Mouse (Mus musculus) hindbrain, embryonic 15.5 days (tissue): ENCODE measurements at regions not wholly inside any gene's neighbourhood (a gene's known extent, or its start where the extent isn't known, plus 50 kb on each side); places are given as distances from the start of the nearest gene placed in this dataset.

ENCODE experiments used
- ATAC-seq: fragments of 200-750 bp; cut with Nextera tagmentation; 2 replicates; pipeline ENCODE4 v1.8.0; 2017; ENCODE audit warnings: low read depth, moderate number of reproducible peaks, moderate TSS enrichment; ENCODE audit not compliant: low FRiP score
- H3K27ac ChIP-seq: fragments of 300-500 bp; sonication (generic); replicated peaks from 2 replicates; pipeline ENCODE4 v1.5.1; 2015; ENCODE audit warnings: mild to moderate bottlenecking, inconsistent platforms
- H3K27me3 ChIP-seq: fragments of 300-500 bp; sonication (generic); 2 replicates; pipeline ENCODE4 v1.6.1; 2015; ENCODE audit warnings: control low read depth, inconsistent platforms
- H3K36me3 ChIP-seq: fragments of 300-500 bp; sonication (generic); 2 replicates; pipeline ENCODE4 v1.6.1; 2015; ENCODE audit warnings: control low read depth, inconsistent platforms
- H3K4me1 ChIP-seq: fragments of 300-500 bp; sonication (generic); replicated peaks from 2 replicates; pipeline ENCODE4 v1.6.1; 2015; ENCODE audit warnings: control low read depth, inconsistent platforms
- H3K4me2 ChIP-seq: fragments of 300-500 bp; sonication (generic); 2 replicates; pipeline ENCODE4 v1.6.1; 2015; ENCODE audit warnings: moderate library complexity, mild to moderate bottlenecking, inconsistent platforms
- H3K4me3 ChIP-seq: fragments of 300-500 bp; sonication (generic); 2 replicates; pipeline ENCODE4 v1.5.1; 2015; ENCODE audit warnings: mild to moderate bottlenecking, inconsistent platforms
- H3K9ac ChIP-seq: fragments of 300-500 bp; sonication (generic); 2 replicates; pipeline ENCODE4 v1.6.1; 2015; ENCODE audit warnings: inconsistent platforms
- H3K9me3 ChIP-seq: fragments of 300-500 bp; sonication (generic); 2 replicates; pipeline ENCODE4 v1.6.1; 2016; ENCODE audit warnings: control low read depth, inconsistent platforms
- WGBS: fragments of 180-500 bp; shearing (Covaris S2); methylation state at CpG from one replicate; pipeline ENCODE4 v1.1.7; 2015; 5-methylcytosine and 5-hydroxymethylcytosine counted together

- H3K4me2 ChIP-seq = no peak overlapping the region
- H3K36me3 ChIP-seq = no peaks in the 10 kb centered on the region
- H3K27me3 ChIP-seq = no peaks in the 10 kb centered on the region
- H3K27ac ChIP-seq = no peak overlapping the region
- ATAC-seq = no peak
- H3K4me1 ChIP-seq = no peaks in the 10 kb centered on the region
- H3K9ac ChIP-seq = no peak overlapping the region
- H3K9me3 ChIP-seq = no peaks in the 10 kb centered on the region
- WGBS = 91% methylated on average over 2 of the region's 2 CpGs
- no peak overlapping the region for H3K4me3 ChIP-seq
Observed at GRCm38 (mm10) chr8:18412470-18412869, 565.6 kb downstream of the Defb40 start.

- Histone ChIP-seq H3K9me3 (no peaks in the 10 kb centered on the region), H3K4me2 (no peak overlapping the region), H3K9ac (no peak overlapping the region), H3K27ac (no peak overlapping the region), H3K4me1 (no peaks in the 10 kb centered on the region), H3K36me3 (no peaks in the 10 kb centered on the region), H3K4me3 (no peak overlapping the region), H3K27me3 (no peaks in the 10 kb centered on the region)
- no peak for ATAC-seq
- 81% methylated on average over 2 of the region's 2 CpGs for WGBS
Observed at GRCm38 (mm10) chr8:18406446-18406845, 571.6 kb downstream of the Defb40 start.

- WGBS = 6% methylated on average over 5 of the region's 5 CpGs
- no peaks in the 10 kb centered on the region for H3K9me3 ChIP-seq
- H3K9ac ChIP-seq = no peak overlapping the region
- no peak overlapping the region for H3K27ac ChIP-seq
- ATAC-seq = peak; percentile 74; the same call in 1 of the 2 replicates
- no peaks in the 10 kb centered on the region for H3K36me3 ChIP-seq
- no peak overlapping the region for H3K4me3 ChIP-seq
- no peaks in the 10 kb centered on the region for H3K4me1 ChIP-seq
- no peak overlapping the region for H3K4me2 ChIP-seq
- H3K27me3 ChIP-seq = no peaks in the 10 kb centered on the region
Observed at GRCm38 (mm10) chr8:18388353-18388752, 589.7 kb downstream of the Defb40 start.

- 0 out of 2 replicates have a peak, but pooled peaks have one; percentile 45 for ATAC-seq
- H3K4me1 ChIP-seq = no peaks in the 10 kb centered on the region
- no peak overlapping the region for H3K4me3 ChIP-seq
- H3K9ac ChIP-seq = no peak overlapping the region
- H3K9me3 ChIP-seq = no peaks in the 10 kb centered on the region
- H3K27me3 ChIP-seq = no peaks in the 10 kb centered on the region
- H3K4me2 ChIP-seq = no peak overlapping the region
- H3K36me3 ChIP-seq = no peaks in the 10 kb centered on the region
- H3K27ac ChIP-seq = no peak overlapping the region
- WGBS = 16% methylated on average over 3 of the region's 3 CpGs
Observed at GRCm38 (mm10) chr8:18381615-18382178, 596.4 kb downstream of the Defb40 start.

- no peak for ATAC-seq
- H3K4me2 ChIP-seq = no peak overlapping the region
- H3K9me3 ChIP-seq = no peaks in the 10 kb centered on the region
- H3K4me1 ChIP-seq = no peaks in the 10 kb centered on the region
- H3K4me3 ChIP-seq = no peak overlapping the region
- WGBS = 89% methylated on average over 4 of the region's 4 CpGs
- no peak overlapping the region for H3K27ac ChIP-seq
- no peaks in the 10 kb centered on the region for H3K36me3 ChIP-seq
- no peaks in the 10 kb centered on the region for H3K27me3 ChIP-seq
- no peak overlapping the region for H3K9ac ChIP-seq
Observed at GRCm38 (mm10) chr8:18348716-18349115, 629.3 kb downstream of the Defb40 start.

- 65% methylated on average over 4 of the region's 4 CpGs for WGBS
- H3K27ac ChIP-seq = no peak overlapping the region
Observed at GRCm38 (mm10) chr8:18346248-18346647, 631.8 kb downstream of the Defb40 start.

GRCm38 (mm10) chr8:18345322-18345721, 632.7 kb downstream of the Defb40 start:
- Histone ChIP-seq H3K27ac (no peak overlapping the region), H3K27me3 (no peaks in the 10 kb centered on the region), H3K4me3 (no peak overlapping the region), H3K4me2 (no peak overlapping the region), H3K9me3 (no peaks in the 10 kb centered on the region), H3K36me3 (no peaks in the 10 kb centered on the region), H3K4me1 (no peaks in the 10 kb centered on the region), H3K9ac (no peak overlapping the region)
- ATAC-seq = peak; percentile 84; the same call in 1 of the 2 replicates
- WGBS = 20% methylated on average over 6 of the region's 6 CpGs

More at GRCm38 (mm10) chr8:18346248-18346647, 631.8 kb downstream of the Defb40 start:
- no peak overlapping the region for H3K9ac ChIP-seq
- no peaks in the 10 kb centered on the region for H3K36me3 ChIP-seq
- H3K4me1 ChIP-seq = no peaks in the 10 kb centered on the region
- ATAC-seq = no peak
- H3K4me2 ChIP-seq = no peak overlapping the region
- H3K27me3 ChIP-seq = no peaks in the 10 kb centered on the region
- H3K9me3 ChIP-seq = no peaks in the 10 kb centered on the region
- H3K4me3 ChIP-seq = no peak overlapping the region

GRCm38 (mm10) chr8:18344838-18345237, 633.2 kb downstream of the Defb40 start:
- Histone ChIP-seq H3K36me3 (no peaks in the 10 kb centered on the region), H3K4me3 (no peak overlapping the region), H3K4me2 (no peak overlapping the region), H3K4me1 (no peaks in the 10 kb centered on the region), H3K9ac (no peak overlapping the region), H3K9me3 (no peaks in the 10 kb centered on the region), H3K27ac (no peak overlapping the region), H3K27me3 (no peaks in the 10 kb centered on the region)
- WGBS = 84% methylated on average over 5 of the region's 5 CpGs
- peak; percentile 38; the same call in 1 of the 2 replicates for ATAC-seq

GRCm38 (mm10) chr8:18335576-18335975, 642.5 kb downstream of the Defb40 start:
- no peaks in the 10 kb centered on the region for H3K36me3 ChIP-seq
- no peak overlapping the region for H3K9ac ChIP-seq
- H3K4me2 ChIP-seq = no peak overlapping the region
- WGBS = 86% methylated on average over 1 of the region's 1 CpGs
- no peaks in the 10 kb centered on the region for H3K9me3 ChIP-seq
- ATAC-seq = no peak
- H3K4me1 ChIP-seq = no peaks in the 10 kb centered on the region
- no peak overlapping the region for H3K4me3 ChIP-seq
- no peak overlapping the region for H3K27ac ChIP-seq
- no peaks in the 10 kb centered on the region for H3K27me3 ChIP-seq

GRCm38 (mm10) chr8:18328521-18328920, 649.5 kb downstream of the Defb40 start:
- Histone ChIP-seq H3K27me3 (no peaks in the 10 kb centered on the region), H3K27ac (no peak overlapping the region), H3K4me3 (no peak overlapping the region), H3K9ac (no peak overlapping the region), H3K4me1 (no peaks in the 10 kb centered on the region), H3K4me2 (no peak overlapping the region), H3K36me3 (no peaks in the 10 kb centered on the region), H3K9me3 (no peaks in the 10 kb centered on the region)
- no peak for ATAC-seq
- WGBS = 92% methylated on average over 2 of the region's 2 CpGs

GRCm38 (mm10) chr8:18316488-18316887, 661.6 kb downstream of the Defb40 start:
- 63% methylated on average over 2 of the region's 2 CpGs for WGBS
- Histone ChIP-seq H3K4me3 (no peak overlapping the region), H3K36me3 (no peaks in the 10 kb centered on the region), H3K4me1 (no peaks in the 10 kb centered on the region; the same call in 1 of the 2 replicates), H3K27ac (no peak overlapping the region), H3K9me3 (no peaks in the 10 kb centered on the region), H3K27me3 (no peaks in the 10 kb centered on the region), H3K9ac (no peak overlapping the region), H3K4me2 (no peak overlapping the region)
- ATAC-seq = 0 out of 2 replicates have a peak, but pooled peaks have one; percentile 38

- Histone ChIP-seq H3K4me2 (no peak overlapping the region), H3K4me1 (no peaks in the 10 kb centered on the region; the same call in 1 of the 2 replicates), H3K9ac (no peak overlapping the region), H3K27ac (no peak overlapping the region), H3K27me3 (no peaks in the 10 kb centered on the region), H3K36me3 (no peaks in the 10 kb centered on the region), H3K4me3 (no peak overlapping the region), H3K9me3 (no peaks in the 10 kb centered on the region)
- WGBS = 44% methylated on average over 5 of the region's 5 CpGs
- no peak for ATAC-seq
Observed at GRCm38 (mm10) chr8:18311597-18311996, 666.5 kb downstream of the Defb40 start.

GRCm38 (mm10) chr8:18310927-18311326, 667.1 kb downstream of the Defb40 start:
- WGBS = 33% methylated on average over 1 of the region's 1 CpGs
- Histone ChIP-seq H3K27ac (no peak overlapping the region), H3K4me1 (no peaks in the 10 kb centered on the region), H3K9ac (no peak overlapping the region), H3K4me2 (no peak overlapping the region), H3K9me3 (no peaks in the 10 kb centered on the region), H3K4me3 (no peak overlapping the region), H3K27me3 (no peaks in the 10 kb centered on the region), H3K36me3 (no peaks in the 10 kb centered on the region)
- peak; percentile 80 for ATAC-seq
